Comparison of ENCODE assay signal across 8 mouse cellular contexts in genomic region chr9:107631861-107632260, GRCm38 (mm10). TPM values are rescaled to one million over a fixed set of nuclear protein-coding genes. Genes with fewer than 3 reads are reported as not detected.
DNase-seq lines count a peak whose midpoint lies in the region; ATAC-seq lines count a peak whose summit lies in the region.
"Had no signal": no experiment of that assay in that cellular context is flagged by ENCODE, and none has a peak within 500 bp of the region (broad histone marks: within the 10 kb centered on the region; RNA-seq: fewer than 3 reads in every experiment).

No protein-coding gene starts in this region.

- ATAC-seq in neural tube, embryonic 11.5 days (ENCODE audit: insufficient read depth, low FRiP score, low TSS enrichment) = no peak
- no peak for ATAC-seq in heart, embryonic 16.5 days (replicated peaks; ENCODE audit: extremely low read depth, insufficient read depth, low FRiP score)
- no peak for ATAC-seq in liver, embryonic 13.5 days (ENCODE audit: low read depth)

- no peaks in the 10 kb centered on the region for H3K27me3 ChIP-seq in neural tube, embryonic 11.5 days (ENCODE audit: control insufficient read depth, insufficient read depth, low read length)
- no peaks in the 10 kb centered on the region for H3K27me3 ChIP-seq in heart, embryonic 16.5 days (ENCODE audit: control insufficient read depth, insufficient read depth, low read length)
- no peaks in the 10 kb centered on the region for H3K27me3 ChIP-seq in liver, embryonic 13.5 days

- peak overlapping the region; percentile 37; the same call in 1 of the 2 replicates for H3K9ac ChIP-seq in neural tube, embryonic 11.5 days (ENCODE audit: low read length)
- peak overlapping the region; percentile 93 for H3K9ac ChIP-seq in heart, embryonic 16.5 days (ENCODE audit: low read length)
- peak overlapping the region; percentile 97 for H3K9ac ChIP-seq in liver, embryonic 13.5 days

- H3K36me3 ChIP-seq in neural tube, embryonic 11.5 days (ENCODE audit: control insufficient read depth, insufficient read depth, low read length) = no peaks in the 10 kb centered on the region; the same call in 1 of the 2 replicates
- peaks cover 2% of the 10 kb centered on the region; the same call in 1 of the 2 replicates for H3K36me3 ChIP-seq in heart, embryonic 16.5 days (ENCODE audit: control insufficient read depth, insufficient read depth)
- peaks cover 35% of the 10 kb centered on the region for H3K36me3 ChIP-seq in liver, embryonic 13.5 days

- DNase-seq in neural tube, embryonic 11.5 days (ENCODE audit: low spot score) = no peak
- DNase-seq in neural tube, embryonic 10.5 days (ENCODE audit: extremely low spot score, low spot score) = no peak
- DNase-seq in liver, embryonic 13.5 days = no peak
- DNase-seq in Muller cell, postnatal 12 days (ENCODE audit: inconsistent ontology term) = no peak
- no peak for DNase-seq in MN1 (ENCODE audit: low spot score)
- no peak for DNase-seq in cerebellum, adult 8-10 months

- H3K27ac ChIP-seq in neural tube, embryonic 11.5 days (ENCODE audit: low read depth, low read length) = peak overlapping the region; percentile 98
- peak overlapping the region; percentile 95 for H3K27ac ChIP-seq in heart, embryonic 16.5 days (ENCODE audit: low read length)
- H3K27ac ChIP-seq in liver, embryonic 13.5 days = peak overlapping the region; percentile 94

- peak overlapping the region; percentile 77 for H3K4me2 ChIP-seq in neural tube, embryonic 11.5 days (ENCODE audit: low read depth)
- peak overlapping the region; percentile 96 for H3K4me2 ChIP-seq in heart, embryonic 16.5 days (ENCODE audit: low read depth, low read length)
- peak overlapping the region; percentile 100 for H3K4me2 ChIP-seq in liver, embryonic 13.5 days

- WGBS in neural tube, embryonic 11.5 days = 76% methylated on average over 8 of the region's 8 CpGs
- WGBS in heart, embryonic 16.5 days = 87% methylated on average over 8 of the region's 8 CpGs
- 90% methylated on average over 8 of the region's 8 CpGs for WGBS in liver, embryonic 13.5 days (ENCODE audit: insufficient replicate concordance)

- H3K9me3 ChIP-seq in neural tube, embryonic 11.5 days (ENCODE audit: control insufficient read depth, low read length) = no peaks in the 10 kb centered on the region
- H3K9me3 ChIP-seq in heart, embryonic 16.5 days (replicated peaks; ENCODE audit: control insufficient read depth, low read length) = no peaks in the 10 kb centered on the region
- no peaks in the 10 kb centered on the region for H3K9me3 ChIP-seq in liver, embryonic 13.5 days (replicated peaks)

- H3K4me1 ChIP-seq in neural tube, embryonic 11.5 days (ENCODE audit: control insufficient read depth, insufficient read depth, low read length) = peaks cover 75% of the 10 kb centered on the region
- H3K4me1 ChIP-seq in heart, embryonic 16.5 days (ENCODE audit: control insufficient read depth, insufficient read depth, low read length) = peaks cover 66% of the 10 kb centered on the region
- H3K4me1 ChIP-seq in liver, embryonic 13.5 days (replicated peaks) = peaks cover 90% of the 10 kb centered on the region

- peak overlapping the region; percentile 90 for H3K4me3 ChIP-seq in neural tube, embryonic 11.5 days (ENCODE audit: low read depth, low read length)
- peak overlapping the region; percentile 82 for H3K4me3 ChIP-seq in heart, embryonic 16.5 days (ENCODE audit: low read length)
- peak overlapping the region; percentile 86 for H3K4me3 ChIP-seq in liver, embryonic 13.5 days (replicated peaks)

RNA-seq across cellular contexts. Expression of gene Gnai2, which starts 3.3 kb away (rescaled TPM):
- polyA plus RNA-seq in neural tube, embryonic 11.5 days (2014; fragmentation: Nextera tagmentation; extraction: Ambion mirVana) = 434 and 452 TPM in 2 replicates
- polyA plus RNA-seq in heart, embryonic 16.5 days (2015; fragmentation: Nextera tagmentation; extraction: Ambion mirVana) = 419 and 458 TPM in 2 replicates
- polyA plus RNA-seq in liver, embryonic 13.5 days (2015; fragmentation: Nextera tagmentation; extraction: Ambion mirVana) = 144 and 163 TPM in 2 replicates

RNA-seq across cellular contexts. Expression of gene Sema3b, which starts 22.8 kb away (rescaled TPM):
- 2.6 and 3.0 TPM in 2 replicates for polyA plus RNA-seq in neural tube, embryonic 11.5 days (2014; fragmentation: Nextera tagmentation; extraction: Ambion mirVana)
- polyA plus RNA-seq in heart, embryonic 16.5 days (2015; fragmentation: Nextera tagmentation; extraction: Ambion mirVana) = 11.0 and 12.0 TPM in 2 replicates
- polyA plus RNA-seq in liver, embryonic 13.5 days (2015; fragmentation: Nextera tagmentation; extraction: Ambion mirVana) = 0.22 and 0.34 TPM in 2 replicates
- polyA plus RNA-seq: erythroblast, embryonic 14.5 days had no signal

RNA-seq across cellular contexts. Expression of gene Slc38a3, which starts 37.5 kb away (rescaled TPM):
- polyA plus RNA-seq in neural tube, embryonic 11.5 days (2014; fragmentation: Nextera tagmentation; extraction: Ambion mirVana) = 6.8 and 7.2 TPM in 2 replicates
- polyA plus RNA-seq in heart, embryonic 16.5 days (2015; fragmentation: Nextera tagmentation; extraction: Ambion mirVana) = 3.3 and 3.9 TPM in 2 replicates
- polyA plus RNA-seq in liver, embryonic 13.5 days (2015; fragmentation: Nextera tagmentation; extraction: Ambion mirVana) = 5.4 and 5.9 TPM in 2 replicates

RNA-seq across cellular contexts. Expression of gene Ifrd2, which starts 44.4 kb away (rescaled TPM):
- polyA plus RNA-seq in neural tube, embryonic 11.5 days (2014; fragmentation: Nextera tagmentation; extraction: Ambion mirVana) = 35.2 and 39.0 TPM in 2 replicates
- 45.7 and 46.5 TPM in 2 replicates for polyA plus RNA-seq in heart, embryonic 16.5 days (2015; fragmentation: Nextera tagmentation; extraction: Ambion mirVana)
- 167 and 175 TPM in 2 replicates for polyA plus RNA-seq in liver, embryonic 13.5 days (2015; fragmentation: Nextera tagmentation; extraction: Ambion mirVana)

RNA-seq across cellular contexts. Expression of gene Gnat1, which starts 47.7 kb away (rescaled TPM):
- 1.9 and 2.4 TPM in 2 replicates for polyA plus RNA-seq in neural tube, embryonic 11.5 days (2014; fragmentation: Nextera tagmentation; extraction: Ambion mirVana)
- polyA plus RNA-seq in heart, embryonic 16.5 days (2015; fragmentation: Nextera tagmentation; extraction: Ambion mirVana) = 0.39 TPM in 2 replicates
- 1.1 and 1.5 TPM in 2 replicates for polyA plus RNA-seq in liver, embryonic 13.5 days (2015; fragmentation: Nextera tagmentation; extraction: Ambion mirVana)
- polyA plus RNA-seq: erythroblast, embryonic 14.5 days had no signal

Comparison
In these comparisons a context has a peak if more than half of its experiments do, and no peak if none do; other contexts are left out.
1. H3K9ac ChIP-seq: peak in every context shown above with its lines; median percentile 97 in liver, embryonic 13.5 days; 93 in heart, embryonic 16.5 days; 37 in neural tube, embryonic 11.5 days.